In genomic region chr14:53454001-53454400, GRCm38 (mm10) we compare ENCODE assay signal across 20 mouse cellular contexts.
A peak's percentile ranks its signal among the peaks of the same experiment; 100 is the strongest.
DNase-seq lines count a peak whose midpoint lies in the region; ATAC-seq and TF ChIP-seq lines count a peak whose summit lies in the region.
"Had no signal": no experiment of that assay in that cellular context is flagged by ENCODE, and none has a peak within 500 bp of the region (broad histone marks: within the 10 kb centered on the region; RNA-seq: fewer than 3 reads in every experiment).

No protein-coding gene starts in this region.

- in situ Hi-C loops in CH12.LX (cut with MboI; ENCODE audit: low pct_ligation_motif_present, low pct_unique_long_range_greater_than_20kb, low sequenced_read_pairs), result no loop called here

- no peak overlapping the region for H3K27ac ChIP-seq in liver, postnatal 0 days (ENCODE audit: low read depth)
- H3K27ac ChIP-seq in liver, embryonic 12.5 days, result no peak overlapping the region
- H3K27ac ChIP-seq in CH12.LX (ENCODE audit: insufficient read depth, low read depth), result no peak overlapping the region
- H3K27ac ChIP-seq in lung, postnatal 0 days (ENCODE audit: low read length), result no peak overlapping the region
- no peak overlapping the region for H3K27ac ChIP-seq in forebrain, embryonic 12.5 days
- H3K27ac ChIP-seq: embryonic facial prominence, embryonic 10.5 days; gastrocnemius, adult 2 months; heart, adult 2 months; hindbrain, embryonic 10.5 days; hindbrain, embryonic 14.5 days had no signal

- dilution Hi-C loops in CH12.LX (cut with MboI; ENCODE audit: extremely low pct_ligation_motif_present, extremely low pct_unique_long_range_greater_than_20kb, low sequenced_read_pairs), result no loop called here

- H3K9ac ChIP-seq in liver, postnatal 0 days (replicated peaks), result no peak overlapping the region
- no peak overlapping the region for H3K9ac ChIP-seq in liver, embryonic 12.5 days
- H3K9ac ChIP-seq in CH12.LX (ENCODE audit: insufficient read depth, low read depth), result no peak overlapping the region
- H3K9ac ChIP-seq in lung, postnatal 0 days (replicated peaks; ENCODE audit: low read depth), result no peak overlapping the region
- H3K9ac ChIP-seq in forebrain, embryonic 12.5 days, result no peak overlapping the region
- H3K9ac ChIP-seq: heart, embryonic 12.5 days; hindbrain, embryonic 14.5 days had no signal

- TF ChIP-seq EP300 in liver, postnatal 0 days (IDR thresholded peaks at IDR 0.05; ENCODE audit: low read depth), result no peak
- TF ChIP-seq EP300 in CH12.LX (IDR thresholded peaks at IDR 0.05; ENCODE audit: low read length), result no peak
- TF ChIP-seq EP300 in lung, postnatal 0 days (IDR thresholded peaks at IDR 0.05), result no peak

- no peaks in the 10 kb centered on the region for H3K36me3 ChIP-seq in liver, postnatal 0 days (replicated peaks; ENCODE audit: insufficient read depth, low read length)
- H3K36me3 ChIP-seq in liver, embryonic 12.5 days, result no peaks in the 10 kb centered on the region
- no peaks in the 10 kb centered on the region for H3K36me3 ChIP-seq in CH12.LX (replicated peaks in 1 of 2; ENCODE audit: control insufficient read depth in 1 of 2, insufficient read depth in 1 of 2, low read length in 1 of 2)
- H3K36me3 ChIP-seq in lung, postnatal 0 days (ENCODE audit: insufficient read depth, low read length), result no peaks in the 10 kb centered on the region
- H3K36me3 ChIP-seq in forebrain, embryonic 12.5 days (replicated peaks), result no peaks in the 10 kb centered on the region
- H3K36me3 ChIP-seq: embryonic facial prominence, embryonic 10.5 days; heart, embryonic 12.5 days; hindbrain, embryonic 10.5 days had no signal

- no peaks in the 10 kb centered on the region for H3K4me1 ChIP-seq in liver, postnatal 0 days (ENCODE audit: insufficient read depth)
- no peaks in the 10 kb centered on the region for H3K4me1 ChIP-seq in liver, embryonic 12.5 days
- no peaks in the 10 kb centered on the region for H3K4me1 ChIP-seq in CH12.LX (ENCODE audit: control insufficient read depth in 1 of 2, insufficient read depth in 2 of 2)
- no peaks in the 10 kb centered on the region for H3K4me1 ChIP-seq in lung, postnatal 0 days (ENCODE audit: insufficient read depth, low read depth, low read length)
- no peaks in the 10 kb centered on the region for H3K4me1 ChIP-seq in forebrain, embryonic 12.5 days
- H3K4me1 ChIP-seq: embryonic facial prominence, embryonic 10.5 days; heart, embryonic 12.5 days; hindbrain, embryonic 10.5 days had no signal

- H3K9me3 ChIP-seq in liver, postnatal 0 days (ENCODE audit: low read length), result no peaks in the 10 kb centered on the region
- H3K9me3 ChIP-seq in liver, embryonic 12.5 days (replicated peaks), result no peaks in the 10 kb centered on the region
- H3K9me3 ChIP-seq in CH12.LX (replicated peaks; ENCODE audit: low read length), result no peaks in the 10 kb centered on the region
- no peaks in the 10 kb centered on the region for H3K9me3 ChIP-seq in lung, postnatal 0 days (ENCODE audit: low read length)
- no peaks in the 10 kb centered on the region for H3K9me3 ChIP-seq in forebrain, embryonic 12.5 days
- H3K9me3 ChIP-seq: embryonic facial prominence, embryonic 10.5 days; heart, embryonic 12.5 days; hindbrain, embryonic 10.5 days had no signal

- H3K4me3 ChIP-seq in liver, postnatal 0 days (ENCODE audit: low read depth, low read length), result no peak overlapping the region
- no peak overlapping the region for H3K4me3 ChIP-seq in liver, embryonic 12.5 days
- no peak overlapping the region for H3K4me3 ChIP-seq in CH12.LX (replicated peaks in 1 of 3; ENCODE audit: low read depth in 2 of 3, low read length in 2 of 3, poor library complexity in 1 of 3)
- H3K4me3 ChIP-seq in lung, postnatal 0 days (ENCODE audit: low read depth, low read length), result no peak overlapping the region
- no peak overlapping the region for H3K4me3 ChIP-seq in forebrain, embryonic 12.5 days (replicated peaks)
- H3K4me3 ChIP-seq: embryonic facial prominence, embryonic 10.5 days; gastrocnemius, adult 2 months; heart, adult 2 months; heart, embryonic 12.5 days; hindbrain, embryonic 10.5 days had no signal

- H3K27me3 ChIP-seq in liver, postnatal 0 days (ENCODE audit: insufficient read depth, low read length), result no peaks in the 10 kb centered on the region
- no peaks in the 10 kb centered on the region for H3K27me3 ChIP-seq in liver, embryonic 12.5 days (replicated peaks)
- no peaks in the 10 kb centered on the region for H3K27me3 ChIP-seq in CH12.LX (replicated peaks)
- H3K27me3 ChIP-seq in lung, postnatal 0 days (replicated peaks; ENCODE audit: insufficient read depth, low read length), result no peaks in the 10 kb centered on the region
- H3K27me3 ChIP-seq in forebrain, embryonic 12.5 days, result no peaks in the 10 kb centered on the region
- H3K27me3 ChIP-seq: heart, embryonic 12.5 days had no signal

- WGBS in liver, postnatal 0 days (ENCODE audit: insufficient replicate concordance), result 84% methylated on average over 1 of the region's 1 CpGs
- WGBS in liver, embryonic 12.5 days (ENCODE audit: insufficient replicate concordance), result 63% methylated on average over 1 of the region's 1 CpGs
- 54% methylated on average over 1 of the region's 1 CpGs for WGBS in lung, postnatal 0 days
- WGBS in forebrain, embryonic 12.5 days, result 91% methylated on average over 1 of the region's 1 CpGs

- no peak for ATAC-seq in CD4-positive, CD25-positive, alpha-beta regulatory T cell, adult 4 months
- no peak for ATAC-seq in liver, postnatal 0 days
- no peak for ATAC-seq in liver, embryonic 12.5 days
- no peak for ATAC-seq in lung, postnatal 0 days
- ATAC-seq in forebrain, embryonic 12.5 days (ENCODE audit: low FRiP score), result no peak
- ATAC-seq: activated CD4-positive, CD25-positive, alpha-beta regulatory T cell, adult 4 months; forebrain, embryonic 14.5 days had no signal

- no peak for TF ChIP-seq POLR2A in CH12.LX (IDR thresholded peaks at IDR 0.05; ENCODE audit: low read depth, low read length)

- no peak overlapping the region for H3K4me2 ChIP-seq in liver, postnatal 0 days (ENCODE audit: low read depth, low read length)
- no peak overlapping the region for H3K4me2 ChIP-seq in liver, embryonic 12.5 days
- H3K4me2 ChIP-seq in CH12.LX (ENCODE audit: insufficient read depth, low read depth, poor library complexity, severe bottlenecking), result no peak overlapping the region
- H3K4me2 ChIP-seq in lung, postnatal 0 days (replicated peaks; ENCODE audit: low read depth, low read length), result no peak overlapping the region
- H3K4me2 ChIP-seq in forebrain, embryonic 12.5 days, result no peak overlapping the region
- H3K4me2 ChIP-seq: heart, embryonic 12.5 days; hindbrain, embryonic 14.5 days had no signal

- H3K79me2 ChIP-seq in CH12.LX (replicated peaks; ENCODE audit: control insufficient read depth, extremely low read depth, insufficient read depth, poor library complexity, severe bottlenecking), result no peaks in the 10 kb centered on the region

- no peak for TF ChIP-seq RAD21 in CH12.LX (IDR thresholded peaks at IDR 0.05; ENCODE audit: low read depth, low read length)

- DNase-seq in CD4-positive, CD25-positive, alpha-beta regulatory T cell, adult 2 months (ENCODE audit: low read depth, low spot score), result peak; percentile 59
- no peak for DNase-seq in liver, postnatal 0 days
- peak; percentile 17 for DNase-seq in CH12.LX (ENCODE audit: extremely low read depth)
- peak; percentile 61 for DNase-seq in naive thymus-derived CD4-positive, alpha-beta T cell, adult 2 months (ENCODE audit: low read depth)
- no peak for DNase-seq in lung, postnatal 0 days (ENCODE audit: low spot score)
- DNase-seq: adrenal gland, postnatal 14 days; cerebellum, adult 11-12 months; cerebellum, adult 9-10 months; cerebellum, postnatal 25 days; gastrocnemius, adult 2 months; heart, adult 2 months had no signal

- TF ChIP-seq CTCF in liver, postnatal 0 days (IDR thresholded peaks at IDR 0.05; ENCODE audit: low read depth), result 0 out of 2 replicates have a peak, but pooled peaks have one; percentile 6
- TF ChIP-seq CTCF in CH12.LX (conservative IDR thresholded peaks at IDR 0.05 in 1 of 2, IDR thresholded peaks at IDR 0.05 in 1 of 2; ENCODE audit: low read depth in 2 of 2, low read length in 2 of 2), result peak in 1 of 2 experiments; percentile 42; a peak in 3 of 4 replicates
- no peak for TF ChIP-seq CTCF in lung, postnatal 0 days (IDR thresholded peaks at IDR 0.05)

TF ChIP-seq in CH12.LX, 34 proteins besides CTCF, POLR2A, EP300 and RAD21:
- TF ChIP-seq TCF12 (IDR thresholded peaks at IDR 0.05; ENCODE audit: low read depth, low read length) (no peak), MAX (IDR thresholded peaks at IDR 0.05; ENCODE audit: low read length) (no peak), ZNF384 (IDR thresholded peaks at IDR 0.05; ENCODE audit: low read depth, low read length) (no peak), IRF4 (IDR thresholded peaks at IDR 0.05; ENCODE audit: low read depth, low read length) (no peak), ZC3H11A (IDR thresholded peaks at IDR 0.05; ENCODE audit: low read depth, low read length) (no peak), MAZ (IDR thresholded peaks at IDR 0.05; ENCODE audit: low read depth, low read length) (no peak), USF1 (IDR thresholded peaks at IDR 0.05; ENCODE audit: low read depth, low read length) (no peak), TBP (conservative IDR thresholded peaks at IDR 0.05; ENCODE audit: low read depth, low read length) (no peak), ETS1 (conservative IDR thresholded peaks at IDR 0.05; ENCODE audit: low read depth, low read length) (no peak), HCFC1 (IDR thresholded peaks at IDR 0.05; ENCODE audit: low read depth, low read length) (no peak), PAX5 (IDR thresholded peaks at IDR 0.05; ENCODE audit: low read length) (no peak), GABPA (IDR thresholded peaks at IDR 0.05; ENCODE audit: insufficient replicate concordance, low read depth, low read length) (no peak), SIN3A (IDR thresholded peaks at IDR 0.05; ENCODE audit: low read length) (no peak), RCOR1 (conservative IDR thresholded peaks at IDR 0.05; ENCODE audit: low read depth, low read length) (no peak), JUN (IDR thresholded peaks at IDR 0.05; ENCODE audit: insufficient read depth, low read depth, low read length) (no peak)
TF ChIP-seq in CH12.LX: peak in this region for 0.

Comparison
In these comparisons a context has a peak if more than half of its experiments do, and no peak if none do; other contexts are left out.
1. DNase-seq: peak in CD4-positive, CD25-positive, alpha-beta regulatory T cell, adult 2 months (single experiment), CH12.LX (single experiment) and naive thymus-derived CD4-positive, alpha-beta T cell, adult 2 months (single experiment); none in liver, postnatal 0 days (single experiment) and lung, postnatal 0 days (single experiment).